Mouse (Mus musculus): Measurements from ENCODE around the gene Kcnj13.

Gene Kcnj13

DNA sequence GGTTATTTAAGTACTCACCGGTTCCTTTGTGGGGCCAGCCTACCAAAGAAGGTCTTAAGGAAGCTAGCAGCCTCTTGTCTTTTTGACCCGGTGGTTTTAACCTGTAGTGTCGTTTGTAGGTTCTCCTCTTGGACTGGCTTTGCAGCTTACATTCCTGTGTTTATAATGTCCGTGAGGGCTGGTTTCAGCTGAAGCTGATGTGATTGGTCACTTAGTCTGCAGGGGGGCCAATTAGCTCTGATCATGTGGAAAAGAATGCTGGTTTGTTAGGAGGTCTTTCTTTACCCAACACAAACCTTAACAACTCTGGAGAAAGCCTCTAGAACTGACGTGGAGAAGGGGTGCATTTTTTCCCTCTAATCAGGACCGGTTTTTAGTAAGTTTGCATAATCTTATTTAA, at the start of gene Kcnj13:
Kcnj13 (minus strand) TSS at position 136 of the 400 bp plus-strand sequence.
- no peak for DNase-seq

DNA sequence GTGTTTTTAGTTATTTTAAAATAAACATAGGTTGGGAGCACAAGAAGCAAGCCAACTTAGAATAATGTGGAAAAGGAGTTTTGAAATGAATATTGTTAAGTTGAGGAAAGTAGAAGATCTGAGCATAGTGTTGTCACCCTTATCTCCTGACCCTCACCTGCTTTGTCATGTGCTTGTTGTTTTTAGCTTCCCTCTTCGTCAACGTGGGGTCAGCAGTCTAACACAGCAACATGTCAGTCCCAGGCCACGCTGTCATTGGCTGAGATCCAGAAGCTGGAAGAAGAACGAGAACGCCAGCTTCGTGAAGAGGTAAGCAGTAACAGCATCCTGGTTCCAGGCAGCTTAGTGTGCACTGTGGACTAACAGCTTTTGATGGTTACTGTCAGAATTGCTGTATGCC, 42.1 kb upstream of the Kcnj13 start:
- no peak for DNase-seq

DNA sequence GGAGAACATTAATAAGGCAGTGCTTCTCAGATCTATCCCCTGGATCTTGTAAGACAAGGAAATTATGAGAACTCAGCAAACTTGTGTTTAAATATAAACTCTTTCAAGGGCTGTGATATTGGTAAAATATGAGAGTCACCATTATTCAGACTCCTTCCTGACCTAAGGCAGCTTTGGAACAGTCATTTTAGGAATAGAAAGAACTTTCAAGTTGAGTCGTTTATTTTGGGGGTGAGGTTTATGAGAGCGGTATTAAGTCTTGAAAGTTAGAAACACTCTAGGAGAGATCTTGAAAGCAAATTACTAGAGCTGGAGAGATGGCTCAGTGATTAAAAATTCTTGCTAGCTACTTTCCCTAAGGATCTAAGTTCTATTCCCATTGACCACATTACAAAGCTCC, 40.6 kb upstream of the Kcnj13 start:
- no peak for DNase-seq

DNA sequence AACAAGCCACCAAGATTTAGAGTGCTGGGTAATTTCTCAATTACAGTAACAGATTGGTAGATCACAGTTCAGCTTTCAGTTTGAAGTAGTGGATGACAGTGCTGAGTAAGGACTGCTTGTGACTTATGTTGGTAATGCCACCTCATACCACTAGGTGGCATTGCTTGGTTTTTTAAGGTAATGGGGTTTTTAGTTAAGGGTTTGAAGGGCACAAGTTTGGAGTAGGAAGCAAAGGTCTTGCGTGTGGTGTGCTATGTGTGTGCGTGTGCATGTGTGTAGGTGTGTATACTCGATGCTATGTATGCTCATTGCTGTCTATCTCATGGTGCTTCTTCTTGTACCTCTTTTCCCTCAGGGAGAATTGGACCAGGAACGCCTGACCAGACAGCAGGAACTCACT, 24.2 kb upstream of the Kcnj13 start:
- DNase-seq = no peak

DNA sequence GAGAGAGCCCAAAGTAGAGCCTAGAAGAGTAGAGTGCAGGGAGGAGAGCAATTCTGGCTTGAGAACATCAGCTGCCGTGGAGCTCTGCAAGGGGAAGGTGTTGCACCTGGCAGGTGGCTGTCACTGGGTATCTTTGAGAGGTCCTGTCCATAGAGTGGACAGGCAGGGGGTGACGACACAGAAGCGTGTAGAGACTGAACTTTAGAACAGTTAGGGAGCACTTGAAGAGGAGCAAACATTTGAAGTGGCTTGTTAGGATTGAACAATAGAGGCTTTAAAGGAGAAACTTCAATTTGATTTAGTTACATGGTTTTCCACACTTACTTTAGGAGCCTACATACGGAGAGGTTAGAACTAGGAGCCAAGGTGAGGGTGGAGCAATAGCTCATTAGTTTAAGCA, 14.9 kb upstream of the Kcnj13 start:
- DNase-seq = no peak

DNA sequence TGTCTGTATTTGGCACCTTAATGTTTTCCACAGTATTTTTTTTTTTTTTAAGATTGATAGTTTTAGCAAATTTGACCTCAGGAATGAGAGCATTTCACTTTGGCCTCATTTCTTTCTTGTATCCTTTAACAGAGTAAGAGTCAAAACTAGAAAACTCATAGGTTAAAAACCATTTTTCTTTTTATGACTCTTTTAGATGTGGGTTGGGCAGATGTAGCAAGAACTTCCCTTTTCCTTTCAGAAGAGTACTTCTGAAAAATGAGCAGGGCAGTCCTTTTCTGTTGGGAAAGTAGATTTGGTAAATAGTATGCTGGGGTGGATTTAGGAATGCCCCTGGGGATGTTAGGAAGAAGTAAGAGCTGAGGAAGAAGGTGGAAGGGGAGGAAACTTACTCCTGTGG, 11.5 kb upstream of the Kcnj13 start:
- no peak for DNase-seq

DNA sequence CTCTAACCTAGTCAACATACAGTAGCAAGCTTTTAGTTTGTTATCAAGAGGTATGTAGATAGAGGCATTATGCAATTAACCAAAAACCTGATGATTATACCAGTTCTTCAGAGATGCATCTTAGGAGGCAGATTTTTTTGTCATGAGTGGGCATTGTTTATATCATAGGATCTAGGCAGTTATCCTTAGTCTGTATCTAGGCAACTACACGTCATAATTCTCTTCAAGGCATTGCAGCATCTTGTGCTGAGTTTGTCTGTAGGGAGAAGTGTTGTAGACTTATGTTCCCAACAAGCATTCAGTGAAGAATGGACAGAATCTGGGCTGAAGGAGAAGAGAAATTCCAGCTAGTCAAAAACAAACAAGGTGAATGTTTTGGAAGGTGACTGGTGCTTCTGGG, 10.2 kb upstream of the Kcnj13 start:
- DNase-seq = no peak

DNA sequence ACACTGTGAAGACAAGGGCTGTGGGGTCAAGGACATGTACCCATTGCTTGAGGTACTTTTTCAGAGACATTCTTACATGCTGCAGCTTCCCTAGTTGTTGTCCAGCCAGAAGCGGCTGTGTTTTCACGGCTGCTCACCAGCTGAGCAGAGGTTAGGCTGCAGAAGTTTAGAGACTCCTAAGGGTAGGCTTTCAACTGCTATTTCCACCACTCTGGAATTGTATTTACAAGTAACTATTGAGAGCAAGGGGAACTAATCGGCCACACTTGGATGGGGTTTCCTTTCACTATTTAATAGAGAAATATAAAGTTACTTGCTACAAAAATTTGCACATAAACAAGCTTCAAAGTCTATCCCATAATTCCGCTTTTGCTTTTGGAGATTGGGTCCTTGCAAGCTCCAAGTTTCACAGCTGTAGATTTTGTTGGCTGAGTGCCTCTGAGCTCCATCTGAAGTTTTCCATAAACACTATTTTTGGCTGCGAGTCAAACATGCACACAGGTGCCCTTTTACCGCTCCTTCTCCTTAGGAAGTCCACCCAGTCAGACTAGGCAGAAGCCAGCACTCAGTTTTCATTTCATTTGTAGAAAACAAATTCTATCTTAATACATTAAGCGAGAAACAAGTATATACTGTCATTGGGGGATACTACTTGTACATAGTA, 2.5 kb upstream of the Kcnj13 start:
- DNase-seq = no peak

DNA sequence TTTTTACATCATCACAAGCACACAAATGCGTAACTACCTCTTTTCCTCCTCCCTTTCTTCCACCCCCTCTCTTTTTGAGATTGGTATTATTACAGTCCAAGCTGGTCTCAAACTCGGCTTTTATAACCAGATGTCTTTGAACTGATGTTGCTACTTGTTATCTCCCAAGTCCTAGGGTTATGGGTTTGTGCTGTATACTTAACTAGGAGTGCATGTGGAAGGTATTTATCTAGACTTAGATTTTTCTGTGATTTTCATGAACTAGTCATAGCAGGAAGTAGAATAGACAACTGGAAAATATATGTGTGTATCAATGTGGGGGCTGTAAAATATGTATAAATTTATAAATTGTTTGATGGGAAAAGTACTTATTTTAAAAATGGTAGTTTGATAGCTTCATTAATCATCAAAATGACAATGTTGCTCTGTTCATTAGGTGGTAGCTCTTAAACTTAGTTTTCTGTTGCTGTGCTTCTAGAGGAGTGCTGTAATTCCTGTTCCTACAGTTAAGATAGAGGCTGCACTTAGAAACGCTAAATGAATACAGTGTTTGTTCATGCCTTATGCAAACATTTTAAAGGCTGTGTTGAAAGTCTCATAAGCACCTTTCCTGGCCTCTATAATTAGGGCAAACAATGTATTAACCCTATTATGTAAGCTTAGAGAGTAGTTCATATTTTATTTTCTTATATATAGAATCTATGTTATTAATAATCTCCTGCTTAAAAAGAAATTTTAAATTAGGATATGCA, 909 bp downstream of the Kcnj13 start:
- DNase-seq = no peak

DNA sequence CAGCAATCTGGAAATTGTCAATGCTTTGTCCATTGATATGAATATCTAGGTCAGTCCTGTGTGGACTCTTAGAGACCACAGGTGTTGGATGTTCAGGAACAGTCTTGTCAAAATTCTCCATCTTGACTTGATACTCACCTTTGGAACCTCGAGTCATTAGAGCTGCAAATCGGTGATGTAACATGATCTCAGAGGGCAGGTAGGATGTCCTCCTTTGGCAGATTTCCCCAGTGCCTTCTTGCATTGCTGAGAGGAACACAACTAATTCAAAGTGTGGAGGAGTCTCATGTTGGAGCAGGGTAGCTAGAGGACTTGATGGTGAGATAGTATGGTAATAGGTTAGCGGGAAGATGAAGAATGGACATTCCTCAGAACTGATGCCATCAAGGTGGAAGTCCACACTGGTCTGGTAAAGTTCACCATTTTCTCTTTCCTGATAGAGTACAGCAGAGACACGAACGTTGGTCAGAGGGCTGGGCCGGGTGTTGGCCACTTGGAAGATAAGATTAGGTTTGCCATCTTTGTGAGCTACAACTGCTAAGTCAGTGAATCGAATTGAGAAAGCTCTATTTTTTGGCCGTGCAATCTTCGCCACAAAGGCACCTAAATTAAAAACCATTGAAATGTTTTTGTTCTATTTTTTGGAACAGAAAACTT, 8.0 kb downstream of the Kcnj13 start:
- no peak for DNase-seq

DNA sequence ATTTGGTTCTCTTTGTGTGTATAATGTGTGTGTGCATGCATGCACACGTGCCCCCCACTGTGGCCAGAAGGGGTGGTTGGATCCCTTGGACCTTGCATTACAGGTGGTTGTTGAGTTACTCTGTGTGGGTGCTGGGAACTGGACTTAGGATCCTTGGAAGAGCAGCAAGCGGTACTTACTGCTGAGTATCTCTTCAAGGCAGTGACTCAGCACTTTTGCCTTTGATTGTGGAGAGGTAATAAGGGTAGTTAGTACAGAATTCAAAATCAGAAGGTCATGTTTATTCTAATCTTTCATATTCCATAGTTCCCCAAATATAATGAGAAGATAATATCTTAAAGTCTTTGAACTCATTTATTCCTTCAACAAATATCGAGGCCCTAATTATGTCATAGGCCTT, 13.4 kb downstream of the Kcnj13 start:
- DNase-seq = no peak

DNA sequence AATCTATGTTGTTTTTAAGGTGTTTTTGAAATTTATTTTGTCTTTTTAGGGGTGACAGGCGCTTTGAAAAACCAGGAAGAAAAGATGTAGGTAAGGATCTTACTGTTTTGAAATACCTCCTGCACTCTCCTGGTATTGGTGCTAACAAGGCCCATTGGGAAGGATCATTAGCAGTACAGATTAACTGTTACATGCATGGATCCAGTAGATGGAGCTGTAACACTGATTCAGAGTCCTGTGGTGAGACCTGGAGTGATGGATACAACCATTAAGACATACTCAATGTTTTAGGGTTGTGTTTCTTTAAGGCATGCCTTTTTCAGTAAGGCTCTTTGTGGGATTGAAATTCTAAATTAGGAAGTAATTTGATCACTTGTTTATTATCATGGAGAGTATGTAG, 14.6 kb downstream of the Kcnj13 start:
- DNase-seq = no peak

DNA sequence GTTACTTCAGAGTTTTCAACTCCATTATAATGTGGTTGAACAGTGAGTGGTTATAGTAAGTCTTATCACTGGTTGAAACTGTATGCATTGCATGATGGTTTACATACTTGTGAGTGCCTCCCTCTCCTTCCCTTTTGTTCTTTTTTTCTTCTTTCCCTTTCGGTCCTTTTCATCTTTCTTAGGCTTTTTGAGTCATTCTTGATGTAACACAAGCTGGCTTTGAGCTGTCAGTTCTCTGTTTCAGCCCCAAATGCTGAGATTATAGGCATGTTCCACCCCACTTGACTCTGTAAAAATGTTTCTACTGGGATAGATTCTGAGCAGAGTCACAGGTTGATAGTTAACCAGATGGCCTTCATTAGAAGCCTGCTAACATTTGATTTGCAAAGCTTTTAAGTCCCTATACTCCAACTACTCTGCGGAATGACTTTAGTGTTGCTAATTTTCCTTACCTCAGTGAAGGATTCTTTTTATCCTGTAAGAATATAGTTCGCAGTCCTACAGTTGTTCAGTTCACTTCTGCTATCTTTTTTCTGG, 16.4 kb downstream of the Kcnj13 start:
- DNase-seq = no peak

DNA sequence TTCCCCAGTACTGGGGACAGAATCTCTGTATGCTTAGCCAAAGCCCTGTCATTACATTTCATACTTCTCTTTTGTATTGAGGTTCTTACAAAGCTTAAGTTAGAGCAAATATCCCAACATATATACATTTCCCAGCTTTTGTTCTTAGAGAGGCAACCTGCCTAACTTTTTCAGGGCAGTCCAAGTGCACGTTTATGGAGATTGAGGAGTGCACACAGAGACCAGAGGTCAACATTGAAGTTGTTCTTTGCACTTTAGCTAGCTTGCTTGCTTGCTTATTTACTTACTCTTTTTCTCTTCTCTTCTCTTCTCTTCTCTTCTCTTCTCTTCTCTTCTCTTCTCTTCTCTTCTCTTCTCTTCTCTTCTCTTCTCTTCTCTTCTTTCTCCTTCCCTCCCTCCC, 34.3 kb downstream of the Kcnj13 start:
- DNase-seq = no peak

DNA sequence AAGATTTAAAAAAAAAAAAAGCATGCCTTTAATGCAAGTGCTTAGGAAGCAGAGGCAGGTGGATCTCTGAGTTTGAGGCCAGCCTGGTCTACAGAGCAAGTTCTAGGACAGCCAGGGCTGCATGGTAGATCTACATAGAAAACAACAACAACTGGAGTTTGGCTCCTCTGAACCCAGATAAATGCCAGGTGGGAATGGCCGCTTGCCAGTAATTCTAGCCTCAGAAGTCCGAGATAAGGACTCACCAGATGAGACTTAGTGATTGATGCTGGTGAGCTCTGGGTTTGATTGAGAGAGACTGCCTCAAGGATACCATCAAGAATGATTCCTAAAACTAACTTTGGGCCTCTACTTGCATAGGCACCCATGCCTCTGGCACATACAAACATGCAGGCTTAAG, 44.0 kb downstream of the Kcnj13 start:
- DNase-seq = no peak

All from heart, adult 11 months (tissue).